Mouse (Mus musculus) heart, embryonic 12.5 days (tissue): ENCODE data around the gene Thnsl2. TPM values are rescaled to one million over a fixed set of nuclear protein-coding genes. Genes with fewer than 3 reads are reported as not detected.

Experiments
- ATAC-seq: fragments of 200-750 bp; cut with Nextera tagmentation; 2 replicates; pipeline ENCODE4 v1.8.0; 2017; ENCODE audit warnings: moderate TSS enrichment, moderate library complexity; ENCODE audit not compliant: insufficient number of reproducible peaks, low FRiP score
- H3K27ac ChIP-seq: fragments of 300-500 bp; sonication (generic); 2 replicates; pipeline ENCODE4 v1.5.1; 2016; ENCODE audit warnings: mild to moderate bottlenecking, moderate library complexity; ENCODE audit not compliant: poor library complexity, severe bottlenecking
- H3K27me3 ChIP-seq: fragments of 300-500 bp; sonication (generic); replicated peaks from 2 replicates; pipeline ENCODE4 v1.6.1; 2016; ENCODE audit warnings: mild to moderate bottlenecking, moderate library complexity
- H3K36me3 ChIP-seq: fragments of 300-500 bp; sonication (generic); 2 replicates; pipeline ENCODE4 v1.6.1; 2016; ENCODE audit warnings: mild to moderate bottlenecking, moderate library complexity
- H3K4me1 ChIP-seq: fragments of 300-500 bp; sonication (generic); replicated peaks from 2 replicates; pipeline ENCODE4 v1.6.1; 2016; ENCODE audit warnings: mild to moderate bottlenecking
- H3K4me2 ChIP-seq: fragments of 300-500 bp; sonication (generic); 2 replicates; pipeline ENCODE4 v1.6.1; 2016; ENCODE audit warnings: mild to moderate bottlenecking, moderate library complexity
- H3K4me3 ChIP-seq: fragments of 300-500 bp; sonication (generic); 2 replicates; pipeline ENCODE4 v1.5.1; 2016; ENCODE audit warnings: mild to moderate bottlenecking
- H3K9ac ChIP-seq: fragments of 300-500 bp; sonication (generic); 2 replicates; pipeline ENCODE4 v1.6.1; 2016; ENCODE audit warnings: mild to moderate bottlenecking, moderate library complexity
- H3K9me3 ChIP-seq: fragments of 300-500 bp; sonication (generic); replicated peaks from 2 replicates; pipeline ENCODE4 v1.6.1; 2016; ENCODE audit warnings: mild to moderate bottlenecking, moderate library complexity
- WGBS: fragments of 180-500 bp; shearing (Covaris S2); methylation state at CpG from one replicate; pipeline ENCODE4 v1.1.7; 2016; 5-methylcytosine and 5-hydroxymethylcytosine counted together
- polyA plus RNA-seq: library from polyadenylated mRNA; unstranded; fragments of >200 nt; fragmentation: Nextera tagmentation; extraction: Ambion mirVana; gene quantifications from 2 replicates; pipeline ENCODE4 v1.2.1, GENCODE M21; 2016

The Thnsl2 gene
- polyA plus RNA-seq, 1 experiment from 2014 or later, result 4.2 TPM

DNA sequence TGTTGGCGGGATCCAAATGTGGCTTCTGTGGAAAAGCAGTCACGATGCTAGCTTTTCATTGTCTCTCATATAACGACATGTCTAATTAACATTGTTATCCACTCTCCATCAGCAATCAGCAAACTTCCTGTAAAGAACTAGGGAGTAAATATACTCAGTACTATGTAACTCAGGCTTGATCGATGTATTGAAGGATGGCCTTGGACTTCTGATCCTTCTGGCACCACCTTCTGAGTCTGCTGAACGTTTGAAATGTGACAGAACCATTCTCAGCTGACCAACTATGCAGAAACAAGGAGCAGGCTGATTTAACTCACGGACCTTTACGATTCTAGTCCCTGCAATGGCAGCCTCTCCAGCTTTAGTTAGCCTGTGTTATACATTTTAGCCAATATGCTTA is 17.1 kb upstream of the Thnsl2 start:
- Histone ChIP-seq H3K4me2 (no peak overlapping the region), H3K27me3 (no peaks in the 10 kb centered on the region), H3K9ac (no peak overlapping the region), H3K36me3 (no peaks in the 10 kb centered on the region), H3K4me1 (0 out of 2 replicates have a peak, but pooled peaks cover 5% of the 10 kb centered on the region), H3K9me3 (no peaks in the 10 kb centered on the region), H3K27ac (no peak overlapping the region), H3K4me3 (no peak overlapping the region)
- no peak for ATAC-seq
- 73% methylated on average over 7 of the region's 7 CpGs for WGBS

DNA sequence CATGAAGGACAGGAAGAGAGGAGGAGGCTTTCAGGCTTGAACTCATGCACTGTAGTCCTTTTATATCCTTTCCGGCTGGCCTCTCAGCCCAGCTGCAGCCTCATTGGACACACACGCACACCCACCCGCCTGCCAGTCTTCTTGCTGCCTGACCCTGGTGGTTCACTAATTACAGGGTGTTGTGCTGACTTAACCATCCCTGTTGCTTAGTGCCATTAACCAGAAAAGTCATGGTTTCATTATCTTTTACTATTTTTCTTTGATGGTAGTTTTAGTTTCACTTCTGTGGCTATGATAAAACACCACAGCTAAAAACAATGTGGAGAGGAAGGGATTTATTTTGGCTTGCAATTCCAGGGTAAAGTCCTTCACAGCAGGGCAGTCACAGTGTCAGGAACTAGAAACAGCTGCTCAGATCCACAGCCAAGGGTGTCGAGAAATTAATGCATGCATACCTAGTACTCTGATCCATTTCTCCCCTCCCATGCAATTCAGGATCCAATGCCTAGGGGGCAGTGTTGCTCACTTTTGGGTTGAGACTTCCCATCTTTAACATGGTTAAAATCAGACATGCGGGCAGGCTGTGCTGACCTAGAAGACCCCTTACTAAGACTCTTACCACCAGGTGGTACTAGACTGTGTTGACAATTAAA is 12.6 kb upstream of the Thnsl2 start:
- Histone ChIP-seq H3K9ac (no peak overlapping the region), H3K4me3 (no peak overlapping the region), H3K9me3 (no peaks in the 10 kb centered on the region), H3K4me1 (no peaks in the 10 kb centered on the region), H3K27ac (no peak overlapping the region), H3K27me3 (no peaks in the 10 kb centered on the region), H3K4me2 (no peak overlapping the region), H3K36me3 (no peaks in the 10 kb centered on the region)
- 73% methylated on average over 5 of the region's 5 CpGs for WGBS
- ATAC-seq, result no peak

DNA sequence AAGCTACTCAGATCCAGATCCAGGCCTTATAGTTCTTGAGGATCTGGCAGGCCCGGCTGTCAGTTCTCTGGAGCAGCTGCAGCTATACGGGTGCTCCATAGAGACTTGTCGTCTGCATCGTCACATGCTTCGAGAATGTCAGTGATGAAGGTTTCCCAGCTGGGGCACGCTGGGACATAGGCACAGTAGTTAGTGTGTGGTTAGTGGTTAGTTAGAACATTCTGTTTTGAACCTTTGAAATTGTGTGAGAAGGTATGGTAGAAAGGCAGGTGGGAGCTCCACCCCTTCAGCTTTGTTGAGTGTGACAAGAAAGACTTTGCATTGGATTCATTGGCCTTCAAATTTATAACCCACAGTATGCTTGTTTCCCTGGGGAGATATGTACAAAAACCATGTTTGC is 10.6 kb upstream of the Thnsl2 start:
- H3K36me3 ChIP-seq, result no peaks in the 10 kb centered on the region
- no peak overlapping the region for H3K9ac ChIP-seq
- no peaks in the 10 kb centered on the region; the same call in 1 of the 2 replicates for H3K4me1 ChIP-seq
- no peaks in the 10 kb centered on the region for H3K9me3 ChIP-seq
- 75% methylated on average over 6 of the region's 6 CpGs for WGBS
- no peak overlapping the region for H3K27ac ChIP-seq
- ATAC-seq, result no peak
- H3K4me3 ChIP-seq, result no peak overlapping the region
- no peak overlapping the region for H3K4me2 ChIP-seq
- no peaks in the 10 kb centered on the region for H3K27me3 ChIP-seq

DNA sequence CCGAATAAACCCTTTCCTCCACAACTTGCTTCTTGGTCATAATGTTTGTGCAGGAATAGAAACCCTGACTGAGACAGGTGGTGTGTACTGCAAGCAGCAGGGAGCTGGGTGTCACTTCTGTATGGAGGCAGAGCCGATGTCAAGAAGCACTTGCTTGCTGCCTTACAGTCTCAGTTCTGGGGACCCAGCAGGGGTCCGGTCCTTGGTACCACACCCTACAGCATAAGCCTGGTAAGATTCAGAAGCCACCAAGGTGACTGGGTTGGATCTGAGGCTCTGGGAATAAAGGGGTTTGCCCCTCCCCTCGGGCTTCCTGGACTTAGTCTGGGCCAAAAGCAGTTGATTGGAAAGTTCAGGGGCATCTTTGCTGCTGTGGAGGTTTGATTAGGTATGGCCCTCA is 9.2 kb upstream of the Thnsl2 start:
- no peak overlapping the region for H3K4me2 ChIP-seq

DNA sequence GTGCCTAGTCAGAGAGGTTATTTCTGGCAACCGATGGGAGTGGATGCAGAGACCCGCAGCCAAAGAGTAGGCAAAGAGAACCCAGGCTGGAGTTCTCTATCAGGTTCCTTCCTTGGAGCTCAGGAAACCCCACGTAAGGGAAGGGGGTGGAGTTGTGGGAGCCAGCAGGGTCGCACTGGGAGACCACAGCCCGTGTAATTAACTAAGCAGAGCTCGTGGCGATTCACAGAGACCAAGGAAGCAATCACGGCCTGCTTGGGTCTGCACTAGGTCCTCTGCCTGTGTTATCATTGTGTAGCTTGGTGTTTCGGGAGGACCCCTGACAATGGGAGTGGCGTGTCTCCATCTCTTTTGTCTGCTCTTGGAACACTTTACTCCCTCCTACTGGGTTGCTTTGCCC is 6.9 kb upstream of the Thnsl2 start:
- 41% methylated on average over 10 of the region's 10 CpGs for WGBS
- no peak overlapping the region for H3K27ac ChIP-seq
- no peaks in the 10 kb centered on the region for H3K9me3 ChIP-seq
- no peak overlapping the region for H3K9ac ChIP-seq
- no peak for ATAC-seq
- no peaks in the 10 kb centered on the region for H3K36me3 ChIP-seq
- no peak overlapping the region for H3K4me3 ChIP-seq
- H3K27me3 ChIP-seq, result no peaks in the 10 kb centered on the region
- no peaks in the 10 kb centered on the region; the same call in 1 of the 2 replicates for H3K4me1 ChIP-seq
- H3K4me2 ChIP-seq, result no peak overlapping the region

More for the DNA sequence above, 9.2 kb upstream of the Thnsl2 start:
- Histone ChIP-seq H3K27ac (no peak overlapping the region), H3K27me3 (no peaks in the 10 kb centered on the region), H3K9me3 (no peaks in the 10 kb centered on the region), H3K9ac (no peak overlapping the region), H3K4me1 (no peaks in the 10 kb centered on the region; the same call in 1 of the 2 replicates), H3K36me3 (no peaks in the 10 kb centered on the region), H3K4me3 (no peak overlapping the region)
- ATAC-seq, result no peak
- 76% methylated on average over 4 of the region's 4 CpGs for WGBS

DNA sequence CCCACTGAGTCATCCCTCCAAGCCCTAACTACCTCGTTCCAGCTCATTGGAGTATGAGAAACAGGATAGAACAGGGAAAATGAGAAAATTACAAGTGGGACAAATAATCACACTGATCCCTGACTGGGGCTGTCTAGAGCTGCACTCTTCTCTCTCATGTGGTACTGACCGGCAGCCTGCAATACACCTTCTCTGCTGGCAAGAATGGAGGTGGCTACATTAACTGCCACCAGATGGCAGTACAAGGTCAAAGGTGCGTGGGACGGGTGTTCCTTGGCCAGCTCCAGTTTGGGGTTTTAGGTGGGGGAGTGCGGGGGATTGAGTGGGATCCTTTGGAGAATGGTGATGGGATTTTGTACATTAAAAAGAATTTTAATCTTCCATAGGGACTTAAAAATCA is 5.3 kb upstream of the Thnsl2 start:
- 13% methylated on average over 5 of the region's 5 CpGs for WGBS
- 0 out of 2 replicates have a peak, but pooled peaks have one; percentile 45 for ATAC-seq

DNA sequence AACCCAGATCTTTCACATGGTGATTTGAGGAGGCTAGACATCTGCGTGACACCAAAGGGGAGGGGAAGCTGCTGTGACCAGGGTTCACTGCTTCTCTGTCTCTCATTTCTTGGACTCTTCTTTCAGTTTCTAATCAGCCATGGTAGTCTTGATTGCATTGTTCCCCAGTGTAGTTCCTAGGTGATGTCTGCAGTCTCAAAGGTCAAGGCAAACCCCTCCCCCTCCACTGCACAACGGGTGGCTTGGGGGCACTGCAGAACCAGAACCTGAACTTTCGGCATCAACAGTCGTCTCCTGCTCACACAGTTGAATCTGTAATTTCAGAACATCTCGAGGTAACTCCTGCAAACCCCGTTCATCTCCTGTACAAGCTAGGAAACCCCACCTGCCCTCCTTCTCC is 4.1 kb upstream of the Thnsl2 start:
- H3K4me3 ChIP-seq, result no peak overlapping the region
- 66% methylated on average over 6 of the region's 6 CpGs for WGBS
- no peak for ATAC-seq
- no peak overlapping the region for H3K9ac ChIP-seq
- no peaks in the 10 kb centered on the region for H3K27me3 ChIP-seq
- H3K27ac ChIP-seq, result no peak overlapping the region
- peaks cover under 1% of the 10 kb centered on the region for H3K4me1 ChIP-seq
- H3K36me3 ChIP-seq, result no peaks in the 10 kb centered on the region
- H3K4me2 ChIP-seq, result no peak overlapping the region
- H3K9me3 ChIP-seq, result no peaks in the 10 kb centered on the region

More for the DNA sequence above, 5.3 kb upstream of the Thnsl2 start:
- H3K4me1 ChIP-seq, result no peaks in the 10 kb centered on the region; the same call in 1 of the 2 replicates
- H3K4me2 ChIP-seq, result no peak overlapping the region
- no peaks in the 10 kb centered on the region for H3K27me3 ChIP-seq
- no peak overlapping the region for H3K4me3 ChIP-seq
- no peak overlapping the region for H3K27ac ChIP-seq
- no peaks in the 10 kb centered on the region for H3K9me3 ChIP-seq
- no peaks in the 10 kb centered on the region for H3K36me3 ChIP-seq
- H3K9ac ChIP-seq, result no peak overlapping the region

DNA sequence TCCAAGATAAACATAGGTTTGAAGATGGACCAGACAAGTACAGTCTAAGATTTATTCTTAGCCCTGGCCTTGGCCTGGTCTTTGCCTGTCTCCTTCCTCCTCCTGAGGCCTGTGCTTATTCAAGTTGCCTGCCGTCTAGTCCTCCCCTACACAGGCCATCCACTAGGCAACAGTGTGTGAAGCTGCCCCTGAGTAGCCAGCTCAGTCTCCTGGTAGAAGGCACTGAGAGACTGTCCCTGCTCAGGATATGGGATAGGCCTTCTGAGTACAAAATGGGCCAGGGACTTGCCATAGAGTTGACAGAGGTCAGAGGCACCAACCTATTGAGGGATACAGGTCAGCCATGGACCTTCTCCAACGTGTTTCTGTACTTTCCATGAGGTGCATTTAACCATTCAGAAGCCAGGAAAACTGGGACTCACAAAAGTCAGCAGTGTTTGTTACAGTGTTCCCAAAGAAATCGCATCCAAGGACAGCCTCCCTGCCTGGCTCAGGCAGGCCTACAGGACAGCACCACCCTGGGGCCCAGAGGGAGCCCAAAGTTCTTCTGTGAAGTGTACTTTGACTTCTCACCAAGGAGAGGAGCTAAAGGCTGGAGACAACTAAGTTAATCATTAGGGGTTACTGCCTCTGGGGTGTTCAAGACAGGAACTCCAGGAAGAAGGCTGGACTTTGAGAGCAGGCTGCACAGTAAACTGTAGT is 1.2 kb upstream of the Thnsl2 start:
- no peak overlapping the region for H3K9ac ChIP-seq
- H3K36me3 ChIP-seq, result no peaks in the 10 kb centered on the region
- no peak overlapping the region for H3K4me3 ChIP-seq
- ATAC-seq, result no peak
- no peaks in the 10 kb centered on the region for H3K9me3 ChIP-seq
- peaks cover 5% of the 10 kb centered on the region for H3K4me1 ChIP-seq
- no peaks in the 10 kb centered on the region for H3K27me3 ChIP-seq
- H3K4me2 ChIP-seq, result no peak overlapping the region
- no peak overlapping the region for H3K27ac ChIP-seq
- WGBS, result 62% methylated on average over 3 of the region's 3 CpGs

DNA sequence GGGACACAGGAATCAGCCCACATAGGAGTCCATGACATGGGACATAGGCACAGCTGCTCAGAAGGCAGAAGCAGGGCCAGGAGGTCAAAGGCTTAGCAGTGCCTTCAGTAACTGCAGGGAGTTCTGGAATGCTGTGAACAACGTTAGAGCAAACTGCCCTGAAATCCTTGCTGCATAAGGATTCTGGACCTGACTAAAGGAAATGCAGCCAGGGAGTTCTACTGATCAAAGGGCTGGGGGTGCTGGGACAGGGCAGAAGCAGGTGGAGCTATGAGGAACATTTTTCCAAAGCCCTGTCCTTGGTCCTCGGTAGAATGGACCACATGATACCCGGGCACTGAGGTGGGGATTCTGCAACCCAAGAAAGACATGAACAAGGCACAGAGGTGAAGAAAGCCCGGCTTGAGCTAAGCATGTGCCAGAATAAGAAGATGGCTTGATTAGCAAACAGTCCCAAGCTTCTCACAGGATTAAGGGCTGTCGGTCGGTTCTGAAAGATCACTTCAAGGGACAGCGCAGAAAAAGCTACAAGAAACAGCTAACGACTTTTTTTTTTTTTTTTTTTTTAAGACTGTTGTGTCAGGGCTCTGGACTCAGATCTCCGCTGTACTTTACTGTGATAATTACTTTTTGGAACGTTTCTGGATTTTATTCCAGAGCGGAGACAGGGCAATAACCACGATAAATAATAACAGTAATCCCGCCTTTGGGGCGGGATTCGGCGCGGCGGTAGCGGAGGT is 915 bp downstream of the Thnsl2 start:
- H3K9ac ChIP-seq, result peak overlapping the region; percentile 68
- H3K4me2 ChIP-seq, result peak overlapping the region; percentile 89
- no peaks in the 10 kb centered on the region for H3K9me3 ChIP-seq
- WGBS, result 2% methylated on average over 19 of the region's 19 CpGs
- no peaks in the 10 kb centered on the region for H3K36me3 ChIP-seq
- H3K4me3 ChIP-seq, result peak overlapping the region; percentile 64
- peaks cover 5% of the 10 kb centered on the region for H3K4me1 ChIP-seq
- no peaks in the 10 kb centered on the region for H3K27me3 ChIP-seq
- ATAC-seq, result no peak
- no peak overlapping the region; the same call in 1 of the 2 replicates for H3K27ac ChIP-seq

DNA sequence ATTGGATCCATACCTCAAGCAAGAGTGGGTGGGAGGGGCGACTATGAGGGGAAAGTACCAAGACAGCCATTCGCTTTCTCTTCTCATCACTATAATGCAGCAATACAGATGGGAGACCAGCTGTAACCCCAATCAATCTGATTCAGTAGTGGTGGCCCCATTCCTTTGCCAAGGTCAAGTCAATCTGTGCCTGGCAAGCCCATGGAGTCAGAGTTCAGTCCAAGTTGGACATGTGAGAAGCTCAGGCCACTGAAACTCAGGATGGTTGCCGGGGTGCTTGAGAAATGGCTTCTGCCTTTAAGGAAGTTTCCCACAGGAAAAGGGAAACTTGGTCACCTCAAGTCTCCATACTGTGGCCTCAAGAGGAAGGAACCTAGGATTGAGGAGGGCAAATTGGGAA is 9.2 kb downstream of the Thnsl2 start:
- WGBS, result 81% methylated on average over 3 of the region's 3 CpGs
- Histone ChIP-seq H3K4me1 (no peaks in the 10 kb centered on the region), H3K36me3 (no peaks in the 10 kb centered on the region)

DNA sequence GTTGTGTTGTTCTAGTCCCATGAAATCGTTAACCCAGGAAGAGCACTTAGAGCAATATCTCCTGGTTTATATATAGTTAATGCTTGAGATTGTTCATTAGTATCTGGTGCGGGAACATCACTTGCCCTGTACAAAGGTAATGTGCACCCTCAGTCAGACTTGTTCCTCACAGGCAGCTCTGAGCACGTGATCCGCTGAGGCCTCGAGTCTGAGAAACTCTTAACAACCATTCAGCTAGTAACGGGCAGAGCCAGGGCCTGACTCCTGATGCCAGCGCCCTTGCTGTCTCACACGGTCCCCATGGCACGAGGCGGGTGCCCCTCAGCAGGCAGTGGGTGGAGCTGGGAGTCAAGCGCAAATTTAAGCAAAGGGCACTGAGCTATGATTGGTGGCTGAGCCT is 10.7 kb downstream of the Thnsl2 start:
- Histone ChIP-seq H3K36me3 (no peaks in the 10 kb centered on the region), H3K9me3 (no peaks in the 10 kb centered on the region), H3K9ac (no peak overlapping the region), H3K27me3 (no peaks in the 10 kb centered on the region), H3K4me3 (no peak overlapping the region), H3K4me1 (no peaks in the 10 kb centered on the region), H3K4me2 (no peak overlapping the region), H3K27ac (no peak overlapping the region)
- 67% methylated on average over 11 of the region's 11 CpGs for WGBS
- ATAC-seq, result no peak

More for the DNA sequence above, 9.2 kb downstream of the Thnsl2 start:
- Histone ChIP-seq H3K27ac (no peak overlapping the region), H3K9ac (no peak overlapping the region), H3K4me2 (no peak overlapping the region), H3K27me3 (no peaks in the 10 kb centered on the region), H3K9me3 (no peaks in the 10 kb centered on the region), H3K4me3 (no peak overlapping the region)
- ATAC-seq, result no peak
